Mouse (Mus musculus) layer of hippocampus, adult 9-11 months (tissue): ENCODE measurements at regions not wholly inside any gene's neighbourhood (a gene's known extent, or its start where the extent isn't known, plus 50 kb on each side); places are given as distances from the start of the nearest gene placed in this dataset.

Experiments used
- DNase-seq: peaks from one replicate; pipeline ENCODE4 v3.0.0; 2022

GRCm38 (mm10) chr17:14610791-14611522 is 83.1 kb downstream of the Thbs2 start:
- no peak for DNase-seq

- DNase-seq, result no peak
Measured at GRCm38 (mm10) chr17:14608845-14609244, 85.2 kb downstream of the Thbs2 start.

DNA sequence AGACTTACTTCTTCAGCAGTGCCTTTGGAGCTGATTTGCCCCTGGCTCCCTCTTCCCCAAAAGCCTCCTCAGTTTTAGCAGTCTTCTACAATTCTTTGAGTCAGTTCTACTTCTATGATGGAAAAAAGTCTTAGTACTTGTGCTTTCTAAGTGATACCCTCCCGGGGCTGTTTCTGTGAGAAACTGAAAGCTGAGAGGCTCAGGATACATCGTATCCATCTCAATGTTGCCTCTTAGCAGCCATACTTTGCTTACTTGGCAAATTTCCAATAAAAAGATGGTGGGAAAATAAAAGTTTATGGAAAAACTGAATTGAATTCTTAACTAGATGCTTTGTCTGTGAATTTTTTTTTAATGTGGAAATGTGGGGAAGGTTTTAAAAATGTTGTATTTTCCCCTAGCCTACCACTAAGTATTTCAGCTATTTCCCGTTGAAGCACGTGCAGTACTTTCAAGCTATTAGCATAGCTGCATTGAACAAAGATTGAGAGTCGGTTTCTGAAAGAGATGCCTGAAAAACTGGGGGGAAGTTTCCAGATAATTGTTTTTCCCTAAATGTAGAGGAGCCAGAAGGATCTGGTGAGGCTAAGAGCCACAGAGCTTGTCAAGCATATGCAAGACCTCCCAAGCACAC is 87.6 kb downstream of the Thbs2 start:
- no peak for DNase-seq

DNA sequence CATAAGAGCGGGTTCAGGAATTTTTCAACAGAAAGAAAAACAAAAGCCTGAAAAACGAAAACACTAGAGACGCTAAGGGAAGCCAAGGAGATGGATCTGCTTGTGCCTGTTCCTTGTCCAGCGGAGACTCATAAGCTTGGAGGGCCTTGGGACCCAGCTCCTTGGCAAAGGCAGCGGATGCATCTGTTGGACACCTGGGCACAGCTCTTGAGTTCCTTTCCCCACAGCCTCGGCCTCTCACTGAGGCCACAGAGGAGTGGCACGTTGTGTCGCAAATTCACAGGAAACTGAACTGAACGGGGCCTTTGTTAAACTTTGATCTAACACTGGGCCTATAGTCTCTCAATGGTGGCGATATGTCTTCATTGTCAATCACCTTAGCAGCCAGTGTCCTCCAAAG is 94.4 kb downstream of the Thbs2 start:
- no peak for DNase-seq

DNA sequence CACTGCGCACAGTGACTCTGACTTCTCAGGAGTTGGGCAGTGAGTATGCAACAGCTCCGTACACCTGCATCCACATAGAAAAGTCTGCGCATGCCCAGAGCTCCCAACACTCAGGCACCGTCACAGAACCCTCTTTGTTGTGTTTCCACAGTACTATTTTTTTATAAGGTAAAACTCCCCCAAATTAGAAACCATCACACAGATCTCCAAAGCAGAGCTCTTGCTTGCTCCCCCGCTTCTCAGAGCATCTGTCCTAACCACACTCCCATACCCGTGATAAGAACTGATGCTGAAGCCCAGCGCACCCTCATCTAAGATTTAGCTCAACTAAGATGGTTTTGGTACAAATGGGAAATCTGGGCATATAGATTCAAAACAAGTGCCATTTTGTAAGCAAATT is 97.6 kb downstream of the Thbs2 start:
- DNase-seq, result no peak

GRCm38 (mm10) chr17:14595525-14595924 is 98.5 kb downstream of the Thbs2 start:
- no peak for DNase-seq

DNA sequence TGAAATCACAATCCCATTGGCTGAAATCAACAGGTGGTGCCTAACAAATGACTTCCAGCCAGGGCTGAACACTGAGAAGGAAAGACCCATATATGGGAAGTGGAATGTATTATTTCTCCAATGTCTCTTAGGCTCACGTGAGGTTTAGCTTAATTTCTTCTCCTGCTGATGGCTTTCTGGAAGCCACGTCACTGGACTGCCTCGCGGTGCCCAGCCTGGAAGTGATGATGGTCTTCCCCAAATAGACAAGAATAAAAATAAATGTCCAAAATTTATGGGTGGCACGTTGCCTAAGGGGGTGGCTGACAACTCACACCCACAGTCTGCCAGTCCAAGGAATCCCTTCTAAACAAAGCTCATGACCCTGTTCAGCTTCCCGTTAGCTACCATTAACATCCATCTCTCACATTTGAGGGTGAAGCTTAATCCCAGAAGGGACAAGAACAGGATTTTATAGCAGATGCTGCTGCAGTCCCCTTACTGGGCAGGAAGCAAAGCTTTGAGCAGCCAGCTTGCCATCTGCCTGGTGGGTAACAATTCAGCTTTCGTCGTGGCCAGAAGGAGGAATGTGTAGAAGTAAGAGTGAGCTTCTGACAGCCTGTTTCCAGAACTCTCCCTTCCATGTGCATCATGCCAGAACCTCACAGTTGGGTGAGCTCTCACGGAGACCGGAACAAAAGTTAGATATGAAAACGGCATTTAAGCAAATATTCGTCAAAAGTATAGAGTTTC is 105.8 kb downstream of the Thbs2 start:
- peak; percentile 35 for DNase-seq

DNA sequence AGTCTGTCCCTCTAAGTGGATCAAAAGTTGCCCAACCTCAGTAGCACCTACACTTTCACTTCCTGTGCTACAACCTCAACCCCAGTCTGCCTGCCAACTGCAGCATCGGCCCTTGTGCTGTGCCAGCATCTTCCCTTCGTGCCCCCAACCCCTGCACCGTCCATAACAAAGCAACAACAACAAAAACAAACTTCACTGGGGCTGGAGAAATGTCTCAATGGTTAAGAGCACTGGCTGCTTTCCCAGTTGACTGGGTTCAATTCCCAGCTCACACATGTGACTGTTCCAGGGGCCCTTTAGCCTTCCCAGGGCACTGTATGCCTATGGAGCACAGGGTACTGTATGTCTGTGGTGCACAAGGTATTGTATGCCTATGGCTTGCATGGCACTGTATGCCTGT is 114.4 kb downstream of the Thbs2 start:
- DNase-seq, result no peak

DNA sequence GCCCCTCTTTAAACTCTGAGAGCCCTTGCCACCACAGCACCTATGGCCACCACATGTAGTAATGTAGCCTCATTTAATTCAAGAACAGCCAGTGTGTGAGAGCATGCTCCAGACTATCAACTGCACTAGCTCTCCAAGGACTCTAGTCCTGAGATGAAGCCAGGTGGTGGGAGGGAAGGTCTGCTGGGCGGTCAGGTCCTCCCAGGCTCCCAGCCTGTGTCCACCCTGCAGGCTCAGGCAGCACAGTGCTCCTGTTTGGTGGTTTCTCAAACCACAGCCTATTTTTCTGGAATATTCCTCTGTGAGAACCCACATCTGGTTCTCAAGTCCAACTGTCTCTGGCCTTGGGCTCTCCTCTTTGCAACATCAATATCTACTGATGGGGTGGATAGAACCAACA is 115.3 kb downstream of the Thbs2 start:
- DNase-seq, result no peak

GRCm38 (mm10) chr17:14578194-14578593 is 115.8 kb downstream of the Thbs2 start:
- no peak for DNase-seq

GRCm38 (mm10) chr17:14576159-14576558 is 117.9 kb downstream of the Thbs2 start:
- DNase-seq, result no peak

DNA sequence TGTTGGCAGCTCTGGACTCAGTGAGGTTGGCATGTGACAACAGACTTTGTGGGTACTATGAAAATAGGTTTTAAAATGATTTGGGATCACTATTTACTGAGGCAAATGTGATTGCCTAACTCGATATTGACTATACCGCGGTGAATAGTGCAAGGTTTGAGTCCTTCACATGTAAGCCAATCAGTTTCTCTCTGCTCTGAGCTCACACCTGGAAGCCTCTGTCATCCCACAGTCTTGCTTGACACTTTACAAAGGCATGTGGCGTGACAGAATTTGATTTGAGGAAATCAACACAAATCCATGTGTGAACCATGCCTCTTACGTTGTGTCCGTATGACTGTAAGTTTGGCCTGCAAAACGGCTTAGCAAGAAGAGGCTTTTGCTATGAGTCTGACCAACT is 122.9 kb downstream of the Thbs2 start:
- no peak for DNase-seq

DNA sequence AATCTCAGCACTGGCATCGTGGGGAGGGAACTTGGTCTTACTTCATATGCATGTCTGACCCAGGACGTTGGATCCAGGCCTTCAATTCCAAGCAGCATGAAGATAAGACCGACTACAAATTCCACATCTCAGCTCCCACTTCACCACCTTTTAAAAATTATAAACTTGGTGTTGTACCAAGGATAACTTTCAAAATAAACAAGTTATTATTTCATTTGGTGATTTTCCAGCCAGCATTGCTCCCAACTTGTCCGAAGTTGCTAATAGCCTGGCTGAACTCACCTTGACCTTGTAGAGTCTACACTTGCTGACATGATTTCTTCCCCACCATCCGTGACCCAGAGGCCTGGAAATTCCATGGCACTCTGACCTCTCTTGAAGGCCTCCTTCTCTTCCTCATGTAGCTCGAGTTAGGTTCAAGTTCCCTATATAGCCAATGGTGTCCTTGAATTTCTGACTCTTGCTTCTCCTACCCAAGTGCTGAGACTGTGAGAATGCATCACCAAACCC is 123.7 kb downstream of the Thbs2 start:
- no peak for DNase-seq

- DNase-seq, result no peak
Measured at GRCm38 (mm10) chr17:14562191-14562590, 131.8 kb downstream of the Thbs2 start.

GRCm38 (mm10) chr17:14557214-14557613 is 136.8 kb downstream of the Thbs2 start:
- DNase-seq, result no peak

DNA sequence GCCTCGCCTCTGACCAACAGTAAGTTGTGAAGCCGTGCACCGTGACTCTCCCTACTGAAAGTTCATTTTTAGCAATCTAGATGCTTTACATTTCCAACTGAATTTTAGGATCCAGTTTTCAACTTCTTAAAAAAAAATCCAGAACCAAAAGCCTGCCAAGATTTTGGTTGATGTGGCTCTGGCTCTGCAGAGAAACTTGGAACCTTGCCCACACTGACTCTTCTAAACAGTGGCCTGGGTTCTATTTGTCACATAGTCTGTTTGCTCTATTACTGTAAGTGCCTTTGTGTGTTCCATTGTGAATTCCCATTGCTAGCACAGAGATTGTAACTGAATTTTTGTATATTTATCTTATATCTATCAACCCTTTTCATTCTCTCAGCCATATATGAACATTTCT is 140.8 kb downstream of the Thbs2 start:
- no peak for DNase-seq

- no peak for DNase-seq
Measured at GRCm38 (mm10) chr17:14552081-14552480, 142.0 kb downstream of the Thbs2 start.

- DNase-seq, result no peak
Measured at GRCm38 (mm10) chr17:14551610-14552009, 142.4 kb downstream of the Thbs2 start.

DNA sequence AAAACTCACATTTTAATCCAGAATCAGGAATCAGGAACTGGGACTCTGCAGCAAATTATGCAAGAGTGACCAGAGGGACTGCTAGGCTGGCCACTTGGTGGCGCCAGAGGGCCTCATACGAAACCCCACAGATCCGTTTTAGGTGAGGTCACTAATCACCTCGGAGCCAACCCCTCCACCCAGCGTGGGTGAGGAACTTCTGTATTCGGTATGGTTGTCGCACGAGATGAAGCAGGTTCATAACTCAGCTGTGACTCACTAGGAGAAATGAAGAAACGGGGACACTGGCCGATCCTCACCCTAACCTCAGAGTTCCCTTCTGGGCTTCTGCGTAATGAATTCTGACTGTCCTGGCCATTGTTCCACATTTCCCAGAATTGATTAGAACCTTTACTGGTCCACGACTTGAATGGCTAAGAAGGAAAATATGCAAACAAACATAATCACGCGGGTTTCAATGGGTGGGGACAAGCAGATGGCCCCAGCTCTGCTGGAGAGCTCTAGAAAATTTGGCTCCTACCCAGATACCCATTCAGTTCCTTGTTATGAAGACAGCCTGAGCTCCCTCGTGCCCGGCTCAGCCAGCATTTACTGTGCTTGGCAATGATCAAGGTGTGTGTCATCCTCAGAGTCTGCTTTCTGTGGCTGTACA is 148.1 kb downstream of the Thbs2 start:
- peak; percentile 77 for DNase-seq

DNA sequence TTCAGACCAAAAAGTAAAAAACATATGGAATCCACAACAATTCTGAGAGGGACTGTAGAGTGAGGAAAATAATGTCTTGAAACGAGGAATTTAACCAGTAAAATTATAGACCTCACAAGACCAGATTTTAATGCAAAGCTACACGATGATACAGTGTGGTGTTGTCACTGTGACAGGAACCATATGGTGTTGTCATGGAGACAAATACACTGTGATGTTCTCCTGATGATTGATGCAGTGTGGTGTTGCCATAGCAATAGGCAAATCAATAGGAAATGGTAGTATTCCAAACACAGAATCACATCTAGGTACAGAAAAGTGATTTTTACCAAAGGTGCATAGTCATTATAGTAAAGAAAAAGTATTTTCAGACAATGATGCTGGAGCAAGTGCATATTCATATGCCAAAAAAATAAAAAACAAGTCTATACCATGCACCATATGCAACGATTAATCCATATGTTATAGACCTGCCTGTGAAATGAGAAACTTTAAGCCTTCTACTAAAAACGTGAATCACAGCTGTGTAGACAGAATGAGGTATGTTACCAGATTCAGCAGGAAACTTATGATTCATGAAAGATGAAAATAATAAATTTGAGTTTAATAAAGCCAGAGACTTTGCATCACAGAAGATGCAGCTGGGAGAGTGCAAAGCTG is 149.6 kb downstream of the Thbs2 start:
- no peak for DNase-seq

- DNase-seq, result no peak
Measured at GRCm38 (mm10) chr17:14541035-14541434, 153.0 kb downstream of the Thbs2 start.

- no peak for DNase-seq
Measured at GRCm38 (mm10) chr17:14540269-14540975, 153.6 kb downstream of the Thbs2 start.
